Mouse (Mus musculus) embryonic facial prominence, embryonic 15.5 days (tissue): Measurements from ENCODE around the gene Plxnb2. TPM values are rescaled to one million over a fixed set of nuclear protein-coding genes. Genes with fewer than 3 reads are reported as not detected.

Experiments used
- ATAC-seq: fragments of 200-750 bp; cut with Nextera tagmentation; 2 replicates; pipeline ENCODE4 v1.8.0; 2017; ENCODE audit warnings: low read depth, moderate TSS enrichment; ENCODE audit not compliant: insufficient number of reproducible peaks, low FRiP score, low TSS enrichment
- H3K27ac ChIP-seq: fragments of 300-500 bp; sonication (generic); replicated peaks from 2 replicates; pipeline ENCODE4 v1.5.1; 2015; ENCODE audit warnings: mild to moderate bottlenecking, inconsistent platforms
- H3K27me3 ChIP-seq: fragments of 300-500 bp; sonication (generic); 2 replicates; pipeline ENCODE4 v1.6.1; 2015; ENCODE audit warnings: inconsistent platforms
- H3K36me3 ChIP-seq: fragments of 300-500 bp; sonication (generic); 2 replicates; pipeline ENCODE4 v1.6.1; 2015; ENCODE audit warnings: mild to moderate bottlenecking, inconsistent platforms
- H3K4me1 ChIP-seq: fragments of 300-500 bp; sonication (generic); 2 replicates; pipeline ENCODE4 v1.6.1; 2015; ENCODE audit warnings: inconsistent platforms
- H3K4me2 ChIP-seq: fragments of 300-500 bp; sonication (generic); replicated peaks from 2 replicates; pipeline ENCODE4 v1.6.1; 2015; ENCODE audit warnings: mild to moderate bottlenecking, inconsistent platforms
- H3K4me3 ChIP-seq: fragments of 300-500 bp; sonication (generic); replicated peaks from 2 replicates; pipeline ENCODE4 v1.5.1; 2015; ENCODE audit warnings: mild to moderate bottlenecking, inconsistent platforms
- H3K9ac ChIP-seq: fragments of 300-500 bp; sonication (generic); 2 replicates; pipeline ENCODE4 v1.6.1; 2015; ENCODE audit warnings: inconsistent platforms
- H3K9me3 ChIP-seq: fragments of 300-500 bp; sonication (generic); replicated peaks from 2 replicates; pipeline ENCODE4 v1.6.1; 2016; ENCODE audit warnings: inconsistent platforms
- WGBS: fragments of 180-500 bp; shearing (Covaris S2); methylation state at CpG from one replicate; pipeline ENCODE4 v1.1.7; 2015; 5-methylcytosine and 5-hydroxymethylcytosine counted together
- microRNA-seq: library from miRNA; unstranded; fragments of <30 nt; microRNA quantifications from one replicate; pipeline ENCODE4, GENCODE M21; 2016; ENCODE audit warnings: borderline number of aligned reads
- polyA plus RNA-seq: library from polyadenylated mRNA; unstranded; fragments of >200 nt; fragmentation: Nextera tagmentation; extraction: Ambion mirVana; gene quantifications from 2 replicates; pipeline ENCODE4 v1.2.1, GENCODE M21; 2015

Plxnb2 gene
- polyA plus RNA-seq, 1 experiment from 2014 or later, result 161 TPM

GRCm38 (mm10) chr15:89125351-89125750 is 55.2 kb downstream of the Plxnb2 start:
- ATAC-seq, result no peak
- H3K4me2 ChIP-seq, result no peak overlapping the region
- 90% methylated on average over 9 of the region's 9 CpGs for WGBS
- peaks cover 48% of the 10 kb centered on the region for H3K4me1 ChIP-seq
- H3K9me3 ChIP-seq, result no peaks in the 10 kb centered on the region
- no peak overlapping the region for H3K27ac ChIP-seq
- no peaks in the 10 kb centered on the region for H3K27me3 ChIP-seq
- H3K4me3 ChIP-seq, result no peak overlapping the region
- H3K9ac ChIP-seq, result no peak overlapping the region
- H3K36me3 ChIP-seq, result peaks cover 17% of the 10 kb centered on the region; the same call in 1 of the 2 replicates

DNA sequence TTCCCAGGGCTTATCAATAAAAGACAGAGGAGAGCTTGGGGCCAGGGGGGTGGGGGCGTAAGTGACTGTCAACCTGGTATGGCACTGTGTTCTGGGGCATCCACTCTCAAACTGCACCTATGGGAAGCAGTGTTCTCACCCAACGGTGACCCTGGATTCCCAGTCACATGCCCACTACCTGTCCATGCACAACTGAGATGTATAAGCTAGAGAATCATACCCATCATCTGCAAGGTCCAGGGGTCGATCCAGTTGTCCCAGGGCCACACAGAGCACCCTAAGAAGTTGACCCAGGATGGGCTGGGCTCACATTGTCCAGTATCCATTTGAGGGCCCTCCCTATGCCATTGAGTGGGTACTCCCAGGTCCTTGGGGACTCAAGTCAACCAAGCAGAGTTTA is 56.3 kb downstream of the Plxnb2 start:
- 86% methylated on average over 3 of the region's 3 CpGs for WGBS
- H3K27ac ChIP-seq, result no peak overlapping the region
- peaks cover 26% of the 10 kb centered on the region for H3K36me3 ChIP-seq
- no peaks in the 10 kb centered on the region for H3K9me3 ChIP-seq
- no peak overlapping the region for H3K4me2 ChIP-seq
- peaks cover 55% of the 10 kb centered on the region for H3K4me1 ChIP-seq
- H3K9ac ChIP-seq, result no peak overlapping the region
- H3K27me3 ChIP-seq, result no peaks in the 10 kb centered on the region
- ATAC-seq, result no peak
- no peak overlapping the region for H3K4me3 ChIP-seq

DNA sequence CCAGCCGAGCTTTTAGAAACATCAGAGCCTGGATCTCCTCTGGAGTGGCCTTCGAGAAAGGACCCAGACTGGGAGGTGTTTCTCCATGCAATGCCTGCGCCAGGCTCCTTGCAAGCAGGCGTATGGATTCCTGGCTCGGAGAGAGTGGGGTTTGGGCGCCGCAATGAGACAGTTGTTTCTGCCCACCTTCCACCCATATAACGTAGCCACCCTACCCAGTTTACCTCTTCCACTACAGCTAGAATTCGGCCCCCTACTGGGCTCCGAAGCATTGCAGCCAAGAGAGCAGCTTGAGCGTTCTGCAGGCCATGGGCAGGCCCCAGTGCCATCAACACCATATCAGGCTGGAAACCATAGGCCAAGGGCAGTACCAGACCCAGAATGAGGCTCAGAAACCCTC is 57.0 kb downstream of the Plxnb2 start:
- Histone ChIP-seq H3K9me3 (no peaks in the 10 kb centered on the region), H3K27me3 (no peaks in the 10 kb centered on the region), H3K4me1 (peaks cover 50% of the 10 kb centered on the region), H3K9ac (peak overlapping the region; percentile 87), H3K4me3 (peak overlapping the region; percentile 96), H3K4me2 (peak overlapping the region; percentile 91), H3K27ac (peak overlapping the region; percentile 87), H3K36me3 (peaks cover 32% of the 10 kb centered on the region)
- no peak for ATAC-seq
- 28% methylated on average over 11 of the region's 11 CpGs for WGBS

GRCm38 (mm10) chr15:89122649-89123366 is 57.8 kb downstream of the Plxnb2 start, which contains the start of gene Tubgcp6:
Gene Tubgcp6 (minus strand): TSS chr15:89123112.
- H3K4me3 ChIP-seq, result peak within 1 kb of the TSS; percentile 96
- H3K9me3 ChIP-seq, result no peaks in the 10 kb centered on the region
- H3K27me3 ChIP-seq, result no peaks in the 10 kb centered on the region
- WGBS, result under 1% methylated on average over 47 of the region's 47 CpGs
- peak within 1 kb of the TSS; percentile 87 for H3K9ac ChIP-seq
- ATAC-seq, result peak; percentile 81
- peak within 1 kb of the TSS; percentile 91 for H3K4me2 ChIP-seq
- H3K4me1 ChIP-seq, result peaks cover 46% of the 10 kb centered on the region
- H3K36me3 ChIP-seq, result peaks cover 36% of the 10 kb centered on the region
- peak within 1 kb of the TSS; percentile 87 for H3K27ac ChIP-seq

DNA sequence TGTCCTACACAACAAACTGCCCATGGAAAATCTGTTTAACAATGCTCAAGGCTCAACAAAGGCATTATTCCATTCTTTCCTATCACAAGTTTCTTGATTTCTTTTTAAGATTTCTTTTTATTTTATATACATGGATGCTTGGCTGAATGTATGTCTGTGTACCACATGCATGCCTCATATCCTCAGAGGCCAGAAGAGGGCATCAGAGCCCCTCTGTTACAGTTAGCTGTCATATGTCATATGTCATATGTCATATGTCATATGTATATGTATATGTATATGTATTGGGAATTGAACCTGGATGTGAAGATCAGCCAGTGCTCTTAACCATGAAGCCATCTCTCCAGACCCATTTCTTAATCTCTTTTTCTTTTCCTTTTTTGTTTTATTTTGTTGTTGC is 62.6 kb downstream of the Plxnb2 start:
- Histone ChIP-seq H3K4me3 (no peak overlapping the region), H3K9me3 (no peaks in the 10 kb centered on the region), H3K36me3 (peaks cover 54% of the 10 kb centered on the region), H3K4me1 (peaks cover 32% of the 10 kb centered on the region), H3K27ac (no peak overlapping the region), H3K4me2 (no peak overlapping the region), H3K27me3 (no peaks in the 10 kb centered on the region), H3K9ac (no peak overlapping the region)
- no peak for ATAC-seq

GRCm38 (mm10) chr15:89110147-89110546 is 70.4 kb downstream of the Plxnb2 start:
- Histone ChIP-seq H3K9me3 (no peaks in the 10 kb centered on the region), H3K27ac (no peak overlapping the region), H3K4me2 (no peak overlapping the region), H3K9ac (no peak overlapping the region), H3K27me3 (no peaks in the 10 kb centered on the region), H3K4me1 (no peaks in the 10 kb centered on the region), H3K36me3 (peaks cover 90% of the 10 kb centered on the region), H3K4me3 (no peak overlapping the region)
- no peak for ATAC-seq
- WGBS, result 76% methylated on average over 9 of the region's 9 CpGs

GRCm38 (mm10) chr15:89106976-89107375 is 73.6 kb downstream of the Plxnb2 start:
- Histone ChIP-seq H3K27ac (no peak overlapping the region), H3K27me3 (no peaks in the 10 kb centered on the region), H3K36me3 (peaks cover 98% of the 10 kb centered on the region), H3K9me3 (no peaks in the 10 kb centered on the region), H3K9ac (no peak overlapping the region), H3K4me3 (no peak overlapping the region), H3K4me1 (no peaks in the 10 kb centered on the region), H3K4me2 (no peak overlapping the region)
- no peak for ATAC-seq
- 67% methylated on average over 1 of the region's 1 CpGs for WGBS

GRCm38 (mm10) chr15:89106073-89106472 is 74.5 kb downstream of the Plxnb2 start:
- Histone ChIP-seq H3K27ac (no peak overlapping the region), H3K9ac (no peak overlapping the region), H3K4me3 (no peak overlapping the region), H3K27me3 (no peaks in the 10 kb centered on the region), H3K36me3 (peaks cover 99% of the 10 kb centered on the region), H3K4me2 (no peak overlapping the region), H3K9me3 (no peaks in the 10 kb centered on the region), H3K4me1 (no peaks in the 10 kb centered on the region)
- 87% methylated on average over 13 of the region's 13 CpGs for WGBS
- ATAC-seq, result no peak

Small RNA genes lying within 50 kb of the gene (microRNA-seq; reads per million reads assigned to microRNA genes)
- gene Mir6958 (0.69 reads per million), gene Mir7118 (not detected)

Other genes with a start within 250 kb of the Plxnb2 start
- gene Ttll8, start 226.4 kb downstream of the Plxnb2 start, polyA plus RNA-seq, result 0.05 TPM in 1 of 2 replicates, not detected in the other
- 0.29 TPM in 1 of 2 replicates, not detected in the other for gene Mlc1, start 201.8 kb downstream of the Plxnb2 start, polyA plus RNA-seq
- gene Mov10l1, start 197.9 kb downstream of the Plxnb2 start, polyA plus RNA-seq, result 0.13 and 0.26 TPM in 2 replicates
- gene Panx2, start 121.1 kb downstream of the Plxnb2 start, polyA plus RNA-seq, result 0.33 and 0.84 TPM in 2 replicates
- 53.8 and 55.6 TPM in 2 replicates for gene Trabd, start 105.7 kb downstream of the Plxnb2 start, polyA plus RNA-seq
- 20.7 and 20.9 TPM in 2 replicates for gene Selenoo, start 91.7 kb downstream of the Plxnb2 start, polyA plus RNA-seq
- 14.8 and 15.2 TPM in 2 replicates for gene Tubgcp6, start 57.7 kb downstream of the Plxnb2 start, polyA plus RNA-seq
- 22.3 and 25.7 TPM in 2 replicates for gene Hdac10, start 52.1 kb downstream of the Plxnb2 start, polyA plus RNA-seq
- 9.4 and 11.2 TPM in 2 replicates for gene Mapk12, start 40.1 kb downstream of the Plxnb2 start, polyA plus RNA-seq
- 10.7 and 12.7 TPM in 2 replicates for gene Mapk11, start 31.2 kb downstream of the Plxnb2 start, polyA plus RNA-seq
- gene Dennd6b, start 15.7 kb upstream of the Plxnb2 start, polyA plus RNA-seq, result 16.3 and 16.7 TPM in 2 replicates
- 33.3 and 35.8 TPM in 2 replicates for gene Ppp6r2, start 30.8 kb upstream of the Plxnb2 start, polyA plus RNA-seq
- 57.3 and 65.5 TPM in 2 replicates for gene Sbf1, start 134.5 kb upstream of the Plxnb2 start, polyA plus RNA-seq
- gene Adm2, start 141.9 kb upstream of the Plxnb2 start, polyA plus RNA-seq, result 0.55 and 0.91 TPM in 2 replicates
- gene Miox, start 153.6 kb upstream of the Plxnb2 start, polyA plus RNA-seq, result not detected in 2 replicates
- 73.0 and 79.9 TPM in 2 replicates for gene Lmf2, start 174.9 kb upstream of the Plxnb2 start, polyA plus RNA-seq
- 150 and 160 TPM in 2 replicates for gene Ncaph2, start 174.9 kb upstream of the Plxnb2 start, polyA plus RNA-seq
- 4.9 and 6.9 TPM in 2 replicates for gene Sco2, start 193.1 kb upstream of the Plxnb2 start, polyA plus RNA-seq
- gene Tymp, start 196.3 kb upstream of the Plxnb2 start, polyA plus RNA-seq, result 1.8 and 2.0 TPM in 2 replicates
- gene Odf3b, start 198.5 kb upstream of the Plxnb2 start, polyA plus RNA-seq, result 8.2 and 14.5 TPM in 2 replicates
- not detected in 2 replicates for gene Klhdc7b, start 204.1 kb upstream of the Plxnb2 start, polyA plus RNA-seq
- not detected in 2 replicates for gene Syce3, start 229.7 kb upstream of the Plxnb2 start, polyA plus RNA-seq
- 0.97 and 1.1 TPM in 2 replicates for gene Cpt1b, start 245.1 kb upstream of the Plxnb2 start, polyA plus RNA-seq
- gene C730034F03Rik, start 248.8 kb upstream of the Plxnb2 start, polyA plus RNA-seq, result 4.8 TPM in 2 replicates
- not detected in 2 replicates for gene Gm44502, start 248.9 kb upstream of the Plxnb2 start, polyA plus RNA-seq
- gene Chkb, start 249.1 kb upstream of the Plxnb2 start, polyA plus RNA-seq, result 56.4 and 59.6 TPM in 2 replicates